ENCODE assay signal across 10 mouse cellular contexts in the genomic region with DNA sequence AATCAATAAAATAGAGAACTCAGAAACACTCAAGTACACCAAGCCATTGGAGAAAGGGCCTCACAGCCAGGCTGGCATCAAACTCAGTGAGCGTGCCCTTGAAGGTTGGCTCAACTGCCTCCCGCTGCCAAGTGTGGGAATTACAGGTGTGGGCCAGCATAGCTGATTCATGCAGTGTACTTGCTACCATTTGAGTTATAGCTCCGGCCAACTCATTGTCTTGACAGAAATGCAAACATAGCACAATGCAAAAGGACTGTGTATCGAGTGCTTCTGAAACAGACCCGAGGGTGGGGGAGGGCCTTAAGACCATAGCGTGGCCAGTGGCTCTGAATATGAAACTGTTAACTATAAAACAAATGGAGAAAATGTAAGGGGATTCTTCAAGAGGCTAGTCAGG. TPM values are rescaled to one million over a fixed set of nuclear protein-coding genes. Genes with fewer than 3 reads are reported as not detected.
A peak's percentile ranks its signal among the peaks of the same experiment; 100 is the strongest.
DNase-seq lines count a peak whose midpoint lies in the region; ATAC-seq and TF ChIP-seq lines count a peak whose summit lies in the region.
"Had no signal": no experiment of that assay in that cellular context is flagged by ENCODE, and none has a peak within 500 bp of the region (broad histone marks: within the 10 kb centered on the region; RNA-seq: fewer than 3 reads in every experiment).

No protein-coding gene starts in this region.

- peak; percentile 69 for DNase-seq in 416B (ENCODE audit: low read depth)
- peak; percentile 36 to 38 for DNase-seq in B cell, adult 2 months
- no peak for DNase-seq in liver, embryonic 14.5 days (ENCODE audit: low read depth in 3 of 3, low spot score in 3 of 3)
- DNase-seq in heart, adult 11 months, result no peak
- DNase-seq in hindbrain, embryonic 10.5 days (ENCODE audit: low spot score), result no peak
- DNase-seq: kidney, adult 9 months had no signal

- H3K9me3 ChIP-seq in intestine, postnatal 0 days (ENCODE audit: control insufficient read depth), result no peaks in the 10 kb centered on the region
- no peaks in the 10 kb centered on the region for H3K9me3 ChIP-seq in intestine, embryonic 16.5 days (ENCODE audit: control insufficient read depth, low read length)
- no peaks in the 10 kb centered on the region for H3K9me3 ChIP-seq in liver, embryonic 14.5 days (ENCODE audit: control insufficient read depth, low read length)
- H3K9me3 ChIP-seq in hindbrain, embryonic 10.5 days, result no peaks in the 10 kb centered on the region
- H3K9me3 ChIP-seq: heart, embryonic 15.5 days; neural tube, embryonic 13.5 days had no signal

- H3K27me3 ChIP-seq in intestine, postnatal 0 days (replicated peaks; ENCODE audit: control insufficient read depth, insufficient read depth, low read length), result no peaks in the 10 kb centered on the region
- no peaks in the 10 kb centered on the region for H3K27me3 ChIP-seq in intestine, embryonic 16.5 days (replicated peaks; ENCODE audit: control insufficient read depth, insufficient read depth, low read length)
- H3K27me3 ChIP-seq in liver, embryonic 14.5 days (ENCODE audit: control insufficient read depth, insufficient read depth, low read length), result no peaks in the 10 kb centered on the region
- no peaks in the 10 kb centered on the region for H3K27me3 ChIP-seq in hindbrain, embryonic 10.5 days (ENCODE audit: insufficient read depth, poor library complexity, severe bottlenecking)
- H3K27me3 ChIP-seq: heart, embryonic 15.5 days; neural tube, embryonic 13.5 days had no signal

- H3K9ac ChIP-seq in intestine, postnatal 0 days (ENCODE audit: low read depth, low read length), result no peak overlapping the region
- H3K9ac ChIP-seq in intestine, embryonic 16.5 days (ENCODE audit: low read depth, low read length), result no peak overlapping the region
- H3K9ac ChIP-seq in liver, embryonic 14.5 days (replicated peaks), result no peak overlapping the region
- H3K9ac ChIP-seq: heart, embryonic 15.5 days; neural tube, embryonic 13.5 days had no signal

- no peak overlapping the region for H3K27ac ChIP-seq in intestine, postnatal 0 days (ENCODE audit: low read depth, low read length)
- H3K27ac ChIP-seq in intestine, embryonic 16.5 days (ENCODE audit: low read length), result no peak overlapping the region
- no peak overlapping the region for H3K27ac ChIP-seq in liver, embryonic 14.5 days
- H3K27ac ChIP-seq in hindbrain, embryonic 10.5 days, result no peak overlapping the region
- H3K27ac ChIP-seq: neural tube, embryonic 13.5 days had no signal

- H3K4me1 ChIP-seq in intestine, postnatal 0 days (replicated peaks; ENCODE audit: control insufficient read depth, insufficient read depth, low read length), result no peaks in the 10 kb centered on the region
- peaks cover 14% of the 10 kb centered on the region for H3K4me1 ChIP-seq in intestine, embryonic 16.5 days (ENCODE audit: control insufficient read depth, insufficient read depth, low read length)
- H3K4me1 ChIP-seq in liver, embryonic 14.5 days (replicated peaks; ENCODE audit: control insufficient read depth in 2 of 2, insufficient read depth in 2 of 2, low read length in 1 of 2), result peaks cover 16 to 17% of the 10 kb centered on the region in 2 experiments
- H3K4me1 ChIP-seq in hindbrain, embryonic 10.5 days (replicated peaks), result peaks cover 24% of the 10 kb centered on the region

- no peaks in the 10 kb centered on the region for H3K36me3 ChIP-seq in intestine, postnatal 0 days (ENCODE audit: control insufficient read depth, insufficient read depth)
- no peaks in the 10 kb centered on the region for H3K36me3 ChIP-seq in intestine, embryonic 16.5 days (ENCODE audit: control insufficient read depth, insufficient read depth, low read length)
- no peaks in the 10 kb centered on the region for H3K36me3 ChIP-seq in liver, embryonic 14.5 days (replicated peaks; ENCODE audit: control insufficient read depth, insufficient read depth, low read depth)
- H3K36me3 ChIP-seq in hindbrain, embryonic 10.5 days, result peaks cover 12% of the 10 kb centered on the region
- H3K36me3 ChIP-seq: heart, embryonic 15.5 days had no signal

- WGBS in intestine, postnatal 0 days, result 76% methylated on average over 6 of the region's 6 CpGs
- WGBS in intestine, embryonic 16.5 days, result 82% methylated on average over 6 of the region's 6 CpGs
- WGBS in liver, embryonic 14.5 days (ENCODE audit: insufficient replicate concordance), result 84% methylated on average over 6 of the region's 6 CpGs
- WGBS in hindbrain, embryonic 10.5 days, result 88% methylated on average over 6 of the region's 6 CpGs

- TF ChIP-seq CTCF in intestine, postnatal 0 days (IDR thresholded peaks at IDR 0.05; ENCODE audit: low read depth), result peak; percentile 53
- TF ChIP-seq CTCF in liver, embryonic 14.5 days (IDR thresholded peaks at IDR 0.05; ENCODE audit: low read depth), result peak; percentile 64

- no peak overlapping the region for H3K4me2 ChIP-seq in intestine, postnatal 0 days (replicated peaks; ENCODE audit: low read depth)
- H3K4me2 ChIP-seq in intestine, embryonic 16.5 days (ENCODE audit: low read depth, low read length), result no peak overlapping the region
- H3K4me2 ChIP-seq in liver, embryonic 14.5 days (ENCODE audit: low read depth), result peak overlapping the region; percentile 72; the same call in 1 of the 2 replicates
- H3K4me2 ChIP-seq: heart, embryonic 15.5 days had no signal

- TF ChIP-seq EP300 in liver, embryonic 14.5 days (IDR thresholded peaks at IDR 0.05; ENCODE audit: low read depth), result no peak

- no peak for ATAC-seq in intestine, postnatal 0 days
- no peak for ATAC-seq in intestine, embryonic 16.5 days
- no peak for ATAC-seq in liver, embryonic 14.5 days (ENCODE audit: insufficient read depth)

- no peak overlapping the region for H3K4me3 ChIP-seq in intestine, postnatal 0 days (ENCODE audit: low read depth, low read length)
- H3K4me3 ChIP-seq in intestine, embryonic 16.5 days (ENCODE audit: low read length), result no peak overlapping the region
- H3K4me3 ChIP-seq in liver, embryonic 14.5 days (ENCODE audit: insufficient read depth in 1 of 2, low read depth in 2 of 2, low read length in 2 of 2), result no peak overlapping the region
- H3K4me3 ChIP-seq in hindbrain, embryonic 10.5 days, result no peak overlapping the region
- H3K4me3 ChIP-seq: heart, embryonic 15.5 days; neural tube, embryonic 13.5 days had no signal

RNA-seq across cellular contexts. Expression of gene Pop7, which starts 1.7 kb away (rescaled TPM):
- 47.9 and 50.4 TPM in 2 replicates for polyA plus RNA-seq in intestine, postnatal 0 days (2015; fragmentation: Nextera tagmentation; extraction: Ambion mirVana)
- 58.6 and 62.1 TPM in 2 replicates for polyA plus RNA-seq in intestine, embryonic 16.5 days (2015; fragmentation: Nextera tagmentation; extraction: Ambion mirVana)
- polyA plus RNA-seq in liver, embryonic 14.5 days (2012; rRNA removed), result 25.3 and 29.2 TPM in 2 replicates
- 34.6 and 36.5 TPM in 2 replicates for polyA plus RNA-seq in liver, embryonic 14.5 days (2014; fragmentation: Nextera tagmentation; extraction: Ambion mirVana)
- polyA plus RNA-seq in hindbrain, embryonic 10.5 days (2016; fragmentation: Nextera tagmentation; extraction: Ambion mirVana), result 56.1 and 70.9 TPM in 2 replicates

RNA-seq across cellular contexts. Expression of gene Gigyf1, which starts 14.3 kb away (rescaled TPM):
- 4.7 and 6.4 TPM in 2 replicates for polyA plus RNA-seq in intestine, postnatal 0 days (2015; fragmentation: Nextera tagmentation; extraction: Ambion mirVana)
- polyA plus RNA-seq in intestine, embryonic 16.5 days (2015; fragmentation: Nextera tagmentation; extraction: Ambion mirVana), result 7.4 and 7.8 TPM in 2 replicates
- 4.6 and 5.7 TPM in 2 replicates for polyA plus RNA-seq in liver, embryonic 14.5 days (2012; rRNA removed)
- polyA plus RNA-seq in liver, embryonic 14.5 days (2014; fragmentation: Nextera tagmentation; extraction: Ambion mirVana), result 2.1 and 2.8 TPM in 2 replicates
- 14.7 and 14.9 TPM in 2 replicates for polyA plus RNA-seq in hindbrain, embryonic 10.5 days (2016; fragmentation: Nextera tagmentation; extraction: Ambion mirVana)

RNA-seq across cellular contexts. Expression of gene Zan, which starts 27.2 kb away (rescaled TPM):
- 0.35 and 0.42 TPM in 2 replicates for polyA plus RNA-seq in intestine, postnatal 0 days (2015; fragmentation: Nextera tagmentation; extraction: Ambion mirVana)
- polyA plus RNA-seq in intestine, embryonic 16.5 days (2015; fragmentation: Nextera tagmentation; extraction: Ambion mirVana), result 0.89 and 0.92 TPM in 2 replicates
- 0.19 and 0.22 TPM in 2 replicates for polyA plus RNA-seq in liver, embryonic 14.5 days (2012; rRNA removed)
- 0.06 and 0.13 TPM in 2 replicates for polyA plus RNA-seq in liver, embryonic 14.5 days (2014; fragmentation: Nextera tagmentation; extraction: Ambion mirVana)
- 0.05 and 0.13 TPM in 2 replicates for polyA plus RNA-seq in hindbrain, embryonic 10.5 days (2016; fragmentation: Nextera tagmentation; extraction: Ambion mirVana)

RNA-seq across cellular contexts. Expression of gene Epo, which starts 29.0 kb away (rescaled TPM):
- not detected in 2 replicates for polyA plus RNA-seq in intestine, postnatal 0 days (2015; fragmentation: Nextera tagmentation; extraction: Ambion mirVana)
- polyA plus RNA-seq in intestine, embryonic 16.5 days (2015; fragmentation: Nextera tagmentation; extraction: Ambion mirVana), result 0.20 and 0.40 TPM in 2 replicates
- polyA plus RNA-seq in liver, embryonic 14.5 days (2012; rRNA removed), result 0.40 and 0.47 TPM in 2 replicates
- 0.62 and 0.85 TPM in 2 replicates for polyA plus RNA-seq in liver, embryonic 14.5 days (2014; fragmentation: Nextera tagmentation; extraction: Ambion mirVana)
- polyA plus RNA-seq in hindbrain, embryonic 10.5 days (2016; fragmentation: Nextera tagmentation; extraction: Ambion mirVana), result 1.3 and 4.5 TPM in 2 replicates
- polyA plus RNA-seq: heart, embryonic 15.5 days; neural tube, embryonic 13.5 days had no signal

RNA-seq across cellular contexts. Expression of gene Gnb2, which starts 29.3 kb away (rescaled TPM):
- polyA plus RNA-seq in intestine, postnatal 0 days (2015; fragmentation: Nextera tagmentation; extraction: Ambion mirVana), result 386 and 389 TPM in 2 replicates
- polyA plus RNA-seq in intestine, embryonic 16.5 days (2015; fragmentation: Nextera tagmentation; extraction: Ambion mirVana), result 354 and 363 TPM in 2 replicates
- 211 and 215 TPM in 2 replicates for polyA plus RNA-seq in liver, embryonic 14.5 days (2012; rRNA removed)
- 151 and 157 TPM in 2 replicates for polyA plus RNA-seq in liver, embryonic 14.5 days (2014; fragmentation: Nextera tagmentation; extraction: Ambion mirVana)
- 387 and 460 TPM in 2 replicates for polyA plus RNA-seq in hindbrain, embryonic 10.5 days (2016; fragmentation: Nextera tagmentation; extraction: Ambion mirVana)

Comparison
In these comparisons a context has a peak if more than half of its experiments do, and no peak if none do; other contexts are left out.
1. DNase-seq: peak in 416B (single experiment) and B cell, adult 2 months (2 of 2); none in liver, embryonic 14.5 days (0 of 3), heart, adult 11 months (single experiment) and hindbrain, embryonic 10.5 days (single experiment).